Mouse (Mus musculus) testis, adult 2 months (tissue): ENCODE measurements around the gene Lman1l.

ENCODE experiments used
- CTCF ChIP-seq: fragments of 200-500 bp; IDR thresholded peaks from 2 replicates; pipeline ENCODE4 v1.5.1; 2012; ENCODE audit warnings: low read depth, mild to moderate bottlenecking, inconsistent platforms, low read length, moderate library complexity; ENCODE audit not compliant: control insufficient read depth, insufficient read depth, insufficient replicate concordance
- POLR2A ChIP-seq: fragments of 200-500 bp; IDR thresholded peaks from 2 replicates; pipeline ENCODE4 v1.6.1; 2012; ENCODE audit warnings: low read depth, mild to moderate bottlenecking, inconsistent platforms, low read length, moderate library complexity; ENCODE audit not compliant: control insufficient read depth

- TF ChIP-seq POLR2A (no peak), CTCF (no peak)
Observed at GRCm38 (mm10) chr9:57574397-57574796, 46.2 kb downstream of the Lman1l start.
